Mouse (Mus musculus): ENCODE measurements at regions not wholly inside any gene's neighbourhood (a gene's known extent, or its start where the extent isn't known, plus 50 kb on each side); places are given as distances from the start of the nearest gene placed in this dataset.

DNA sequence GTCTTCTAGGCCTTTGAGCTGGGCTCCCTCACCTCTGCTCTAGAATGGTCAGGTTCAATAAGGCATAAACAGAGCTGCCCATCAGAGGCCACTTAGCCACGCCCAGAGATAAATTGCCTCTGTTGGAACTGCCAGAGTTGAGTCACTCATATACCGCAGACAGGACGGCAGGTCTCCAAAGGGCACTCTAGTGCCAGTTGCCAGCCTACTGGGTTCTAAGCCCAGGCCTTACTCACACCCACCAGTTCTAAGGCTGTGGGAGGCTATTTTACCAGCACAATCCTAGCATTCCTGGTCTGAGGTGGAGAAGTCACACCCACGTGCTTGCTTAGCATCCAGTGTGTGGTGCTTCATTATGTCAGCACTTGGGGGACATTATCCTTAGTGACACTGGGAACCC, 50.6 kb upstream of the Pim1 start:
- TF ChIP-seq CTCF (IDR thresholded peaks at IDR 0.05; ENCODE audit: low read depth), result no peak
- TF ChIP-seq EP300 (IDR thresholded peaks at IDR 0.05; ENCODE audit: low read depth), result no peak

Measured in heart, postnatal 0 days (tissue).